Mouse (Mus musculus): Measurements from ENCODE around the gene Ppp1r37.
"Not testable (repeated sequence)": the region's sequence is repeated elsewhere in the genome, so short reads cannot be mapped to it uniquely, and the experiment has no call there.

The Ppp1r37 gene

DNA sequence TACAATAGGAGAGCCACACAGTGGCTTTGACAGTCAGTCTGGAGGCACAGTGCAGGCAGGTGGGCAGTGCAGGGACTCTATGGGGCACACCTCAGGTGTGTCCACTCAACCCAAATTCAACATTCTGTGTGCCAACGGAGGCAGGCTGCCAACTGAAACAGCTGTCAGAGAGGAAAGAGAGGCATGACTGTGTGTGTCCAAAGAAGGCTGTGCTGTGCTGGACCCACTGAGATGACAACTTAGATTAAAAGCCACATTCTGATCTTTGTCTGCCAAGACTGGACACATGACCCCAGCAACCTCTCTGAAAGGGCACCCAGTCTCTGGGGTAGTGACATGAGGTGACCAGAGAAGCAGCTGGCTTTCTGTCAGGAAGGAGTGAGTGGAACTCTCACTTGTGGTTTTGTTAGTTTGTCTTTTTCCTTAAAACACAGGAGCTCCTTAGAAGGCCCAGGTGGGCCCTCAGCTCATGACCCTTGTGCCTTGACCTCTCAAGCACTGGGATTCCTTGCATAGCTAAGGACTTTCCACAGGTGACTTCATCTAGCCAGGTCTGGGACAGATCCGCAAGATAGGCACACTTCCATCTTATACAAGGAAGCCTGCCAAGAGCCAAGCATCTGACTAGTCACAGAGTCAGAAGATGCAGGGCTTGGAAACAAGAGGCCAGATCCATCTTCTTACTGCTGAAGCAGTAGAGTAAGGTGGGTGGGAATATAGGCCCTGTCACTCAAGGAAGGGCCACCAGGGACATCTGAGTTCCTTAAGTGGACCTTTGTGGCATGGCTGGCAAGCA lies 21.9 kb downstream of the Ppp1r37 start:
- no peak for DNase-seq (ENCODE audit: low spot score)

DNA sequence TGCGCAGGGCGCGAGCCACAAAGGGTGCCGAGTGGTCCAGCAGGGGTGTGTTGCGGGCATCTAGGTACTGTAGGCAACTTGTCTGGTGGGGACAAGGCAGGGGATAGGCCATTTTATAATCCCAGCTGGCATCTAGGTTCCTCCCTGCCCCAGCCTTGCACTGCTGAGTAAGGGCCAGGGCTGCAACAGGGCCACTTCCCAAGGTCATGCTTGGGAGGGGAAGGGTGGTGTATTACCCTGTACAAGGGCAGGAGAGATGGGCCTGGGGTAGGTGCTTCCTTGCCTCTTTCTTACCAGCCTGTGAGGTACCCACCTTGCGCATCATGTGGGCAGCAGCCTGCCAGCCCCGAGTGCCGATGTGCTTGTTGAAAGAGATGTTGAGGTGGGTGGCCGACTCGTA lies 28.2 kb downstream of the Ppp1r37 start:
- no peak for DNase-seq (ENCODE audit: low spot score)

DNA sequence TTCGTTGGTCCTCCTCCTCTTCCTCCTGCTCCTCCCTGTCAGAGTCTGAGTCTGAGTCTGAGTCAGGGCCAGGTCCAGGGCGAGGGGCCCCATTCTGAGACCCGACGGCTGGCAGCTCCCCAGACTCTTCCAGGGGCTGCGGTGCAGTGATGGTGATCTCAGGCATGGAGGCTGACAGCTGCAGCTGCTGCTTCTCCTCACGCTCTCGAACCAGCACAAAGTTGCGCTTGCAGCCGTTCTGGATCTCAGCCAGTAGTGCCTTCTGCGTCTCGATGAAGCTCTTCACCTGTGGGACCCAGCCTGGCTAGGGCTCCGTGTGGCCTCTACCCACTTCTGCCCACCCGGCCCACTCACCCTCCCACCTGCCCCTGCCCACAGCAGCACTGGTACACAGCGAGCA lies 30.6 kb downstream of the Ppp1r37 start:
- no peak for DNase-seq (ENCODE audit: low spot score)

DNA sequence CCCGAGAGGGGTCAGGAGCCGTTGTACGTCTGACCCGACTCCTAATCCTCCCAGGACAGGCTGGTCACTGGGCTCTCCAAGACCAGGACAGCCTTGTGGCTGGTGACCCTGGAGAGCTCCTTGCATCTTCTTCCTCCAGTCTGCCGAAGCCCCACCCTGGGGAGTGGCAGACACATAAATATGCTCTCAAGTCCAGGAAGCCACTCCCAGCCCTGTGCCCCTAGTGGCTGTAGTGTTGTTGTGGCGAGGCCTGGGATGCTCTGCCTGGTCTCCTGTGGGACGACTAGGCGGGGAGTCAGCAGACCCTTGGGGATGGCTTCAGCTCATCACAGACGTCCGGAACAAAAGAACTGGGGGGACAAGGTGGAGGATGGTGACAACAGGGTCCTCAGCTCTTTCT lies 31.8 kb downstream of the Ppp1r37 start:
- no peak for DNase-seq (ENCODE audit: low spot score)

DNA sequence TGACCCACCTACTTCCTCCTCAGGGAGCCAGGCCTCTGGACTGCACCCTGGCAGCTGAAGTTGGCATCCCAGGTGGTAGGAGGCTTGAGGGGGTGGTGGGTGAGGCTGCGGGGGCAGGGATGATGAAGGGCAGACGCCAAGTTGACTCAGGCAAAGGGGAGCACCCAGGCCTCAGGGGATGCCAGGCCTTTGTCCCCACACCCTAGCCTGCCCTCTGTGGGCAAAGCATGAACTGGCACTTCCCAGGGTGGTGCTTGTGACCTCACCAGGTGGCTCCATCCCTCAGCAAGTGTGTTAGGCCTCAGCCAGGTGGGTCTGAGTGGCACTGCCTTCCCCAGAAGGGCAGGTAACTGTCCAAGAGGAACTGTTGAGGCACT lies 37.8 kb downstream of the Ppp1r37 start:
- DNase-seq (ENCODE audit: low spot score), result no peak

DNA sequence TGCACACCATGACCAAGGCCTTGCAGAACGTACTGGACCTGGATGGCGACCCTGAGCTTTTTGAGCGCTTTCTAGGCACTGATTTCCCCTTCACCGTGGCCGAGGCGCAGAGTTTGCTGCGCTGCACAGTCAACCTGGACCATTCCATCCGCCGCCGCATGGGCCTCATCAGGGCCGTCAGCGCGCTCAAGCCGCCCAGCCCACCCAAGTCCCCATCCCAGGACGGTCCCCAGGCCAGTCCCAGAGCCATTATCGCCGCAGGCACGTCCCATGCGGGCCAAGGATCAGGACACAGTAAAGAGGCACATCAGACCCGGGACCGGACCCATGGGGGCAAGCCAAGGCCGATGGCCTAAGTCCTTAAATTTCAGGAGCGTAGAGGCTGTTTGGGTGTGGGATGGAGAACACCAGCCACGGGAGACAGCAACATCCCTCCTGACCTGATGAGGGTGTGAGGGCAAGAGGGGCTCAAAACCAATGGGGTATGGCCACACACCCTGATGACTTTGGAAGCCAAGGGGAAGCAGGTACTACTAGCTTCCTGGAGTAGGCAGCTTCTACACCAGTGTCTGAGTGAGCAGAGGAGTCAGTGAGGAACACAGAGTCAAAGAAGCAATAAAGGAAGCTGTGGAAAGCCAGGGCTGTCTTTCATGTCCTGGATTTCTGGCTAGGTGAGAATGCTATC lies 38.3 kb downstream of the Ppp1r37 start:
- no peak for DNase-seq (ENCODE audit: low spot score)

DNA sequence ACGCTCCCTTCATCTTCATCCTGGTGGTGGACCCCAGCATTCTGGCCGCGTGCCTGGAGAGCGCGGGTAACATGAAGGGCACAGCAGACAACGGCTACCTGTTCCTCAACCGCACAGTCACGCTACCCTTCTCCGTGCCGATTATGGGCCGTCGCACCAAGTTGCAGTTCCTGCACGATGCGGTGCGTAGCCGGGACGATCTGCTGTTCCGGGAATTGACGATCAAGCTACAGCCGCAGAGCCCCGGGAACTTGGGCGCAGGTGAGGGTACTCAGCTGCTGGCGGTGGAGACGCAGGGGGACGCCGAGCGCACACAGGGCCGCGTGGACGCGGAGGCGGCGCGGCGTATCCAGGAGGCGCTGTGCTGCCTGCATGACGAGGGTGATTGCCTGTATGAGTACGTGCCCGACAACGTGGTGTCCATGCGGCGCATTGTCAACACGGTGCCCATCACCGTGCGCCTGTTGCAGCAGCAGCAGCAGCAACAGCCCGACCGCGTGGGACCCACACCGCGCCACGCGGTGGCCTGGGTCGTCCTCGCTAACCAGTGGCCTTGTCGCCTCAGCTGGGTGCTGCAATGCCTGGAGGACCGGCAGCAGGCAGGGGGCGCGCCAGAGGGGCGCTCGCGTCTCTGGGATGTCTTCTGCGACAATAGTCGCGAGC lies 39.0 kb downstream of the Ppp1r37 start:
- DNase-seq (ENCODE audit: low spot score), result no peak

DNA sequence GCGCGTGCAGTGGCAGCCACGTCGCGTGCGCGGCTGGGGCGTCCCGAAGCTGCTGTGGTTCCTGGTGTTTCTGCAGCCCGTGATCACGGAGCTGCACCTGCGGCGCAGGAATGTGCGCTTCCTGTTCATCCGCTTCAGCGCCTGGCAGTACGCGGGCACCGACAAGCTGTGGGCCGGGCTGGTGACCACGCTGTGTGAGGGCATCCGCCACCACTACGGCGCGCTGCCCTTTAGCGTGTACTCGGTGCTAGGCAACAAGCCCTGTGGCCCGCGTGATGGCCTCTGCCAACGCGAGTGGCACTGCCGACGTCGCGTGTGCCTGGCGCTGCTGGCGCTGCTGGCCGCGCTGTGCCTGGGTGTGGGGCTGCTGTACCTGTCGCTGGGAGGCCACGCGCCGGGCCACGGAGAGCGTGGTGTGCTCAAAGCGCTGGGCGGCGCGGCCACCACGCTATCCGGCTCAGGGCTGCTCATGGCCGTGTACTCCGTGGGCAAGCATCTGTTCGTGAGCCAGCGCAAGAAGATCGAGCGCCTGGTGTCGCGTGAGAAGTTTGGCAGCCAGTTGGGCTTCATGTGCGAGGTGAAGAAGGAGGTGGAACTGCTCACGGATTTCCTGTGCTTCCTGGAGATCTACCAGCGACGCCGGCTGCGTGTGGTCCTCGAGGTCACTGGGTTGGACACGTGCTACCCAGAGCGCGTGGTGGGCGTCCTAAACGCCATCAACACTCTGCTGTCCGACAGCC lies 39.7 kb downstream of the Ppp1r37 start:
- no peak for DNase-seq (ENCODE audit: low spot score)

DNA sequence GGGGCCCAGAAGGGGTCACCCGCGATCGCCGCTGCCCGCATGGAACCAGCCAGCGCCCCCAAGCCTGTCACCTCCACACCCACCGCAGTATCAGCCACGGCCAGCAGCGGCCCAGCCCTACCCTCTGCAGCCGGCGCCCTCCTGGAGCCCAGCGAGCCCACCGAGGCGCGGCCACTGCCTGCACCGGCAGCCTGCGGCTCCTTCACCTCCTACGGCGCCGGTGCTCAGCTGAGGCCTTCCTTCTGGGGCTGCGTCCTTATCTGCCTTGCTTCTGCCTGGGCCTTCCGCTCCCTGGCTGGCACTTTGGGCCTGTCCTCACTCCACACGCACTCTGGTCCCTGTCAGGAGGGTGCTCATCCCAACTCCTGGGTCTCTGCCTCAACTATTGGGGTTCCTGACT lies 42.8 kb downstream of the Ppp1r37 start:
- DNase-seq (ENCODE audit: low spot score), result no peak

DNA sequence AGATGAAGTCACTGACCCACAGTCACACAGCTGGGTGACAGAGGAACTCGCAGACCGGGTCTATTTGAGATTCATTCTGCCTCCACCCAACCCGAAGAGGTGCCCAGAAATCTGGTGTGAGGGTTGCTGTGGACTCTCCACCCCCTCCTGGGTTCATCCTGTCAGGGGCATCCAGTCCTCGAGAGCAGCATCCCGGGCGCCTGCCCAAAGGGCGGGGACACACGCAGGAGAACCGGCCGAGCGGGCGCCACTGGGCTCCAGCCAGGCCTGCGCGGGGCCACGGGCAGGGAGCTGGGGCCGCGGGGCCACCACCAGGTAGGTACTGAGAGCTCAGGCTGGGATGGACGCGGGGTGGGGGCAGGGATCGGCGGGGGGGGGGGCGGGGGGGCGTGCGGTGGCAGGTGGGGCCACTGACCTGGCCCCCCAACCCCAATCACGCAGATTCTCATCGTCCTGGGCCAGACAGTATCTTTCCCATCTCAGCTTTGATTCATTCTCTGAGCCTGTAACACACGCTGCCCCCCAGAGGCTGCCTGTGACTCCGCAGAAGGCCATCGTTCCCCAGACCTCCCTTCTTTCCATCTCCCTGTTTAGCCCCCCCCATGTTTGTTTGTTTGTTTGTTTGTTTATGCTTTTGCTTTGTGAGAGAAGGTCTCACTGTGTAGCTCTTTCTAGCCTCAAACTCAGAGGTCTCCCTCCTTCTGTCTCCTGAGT lies 45.1 kb downstream of the Ppp1r37 start, which contains the start of gene Nkpd1:
TSS of gene Nkpd1 (plus strand) at position 187 of the 714 bp plus-strand sequence.
- no peak for DNase-seq (ENCODE audit: low spot score)

DNA sequence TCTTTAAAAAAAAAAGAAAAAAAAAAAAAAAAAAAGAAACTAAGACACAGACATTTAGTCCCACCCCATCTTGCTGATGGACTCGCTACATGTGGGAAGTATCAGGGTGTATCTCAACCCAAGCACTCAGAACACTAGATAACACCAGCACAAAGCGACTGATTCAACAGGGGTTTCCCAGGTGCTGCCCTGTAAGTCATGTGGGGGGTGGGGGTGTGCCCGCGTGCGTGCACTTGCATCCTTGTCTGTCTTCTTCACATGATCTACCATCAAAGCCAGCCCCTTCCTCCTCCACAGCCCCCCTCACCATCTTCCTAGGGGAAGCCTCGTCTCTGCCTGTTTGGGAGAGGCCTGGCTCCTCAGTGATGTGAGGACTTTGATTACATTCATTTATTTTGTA lies 50.5 kb downstream of the Ppp1r37 start:
- no peak for DNase-seq (ENCODE audit: low spot score)

DNA sequence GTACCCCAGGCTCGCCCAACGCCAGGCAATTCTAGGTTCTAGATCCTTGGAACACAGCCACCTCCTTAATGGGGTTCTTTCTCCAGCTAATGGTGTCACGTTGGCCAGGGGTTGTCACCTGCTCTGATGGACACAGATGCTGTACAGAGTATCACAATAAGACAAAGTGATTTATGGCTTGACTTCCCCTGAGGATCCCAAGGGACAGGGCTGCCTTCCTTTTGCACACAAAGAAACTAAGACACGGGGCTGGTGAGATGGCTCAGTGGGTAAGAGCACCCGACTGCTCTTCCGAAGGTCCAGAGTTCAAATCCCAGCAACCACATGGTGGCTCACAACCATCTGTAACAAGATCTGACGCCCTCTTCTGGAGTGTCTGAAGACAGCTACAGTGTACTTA lies 50.9 kb downstream of the Ppp1r37 start:
- not testable (repeated sequence) for DNase-seq (ENCODE audit: low spot score)

DNA sequence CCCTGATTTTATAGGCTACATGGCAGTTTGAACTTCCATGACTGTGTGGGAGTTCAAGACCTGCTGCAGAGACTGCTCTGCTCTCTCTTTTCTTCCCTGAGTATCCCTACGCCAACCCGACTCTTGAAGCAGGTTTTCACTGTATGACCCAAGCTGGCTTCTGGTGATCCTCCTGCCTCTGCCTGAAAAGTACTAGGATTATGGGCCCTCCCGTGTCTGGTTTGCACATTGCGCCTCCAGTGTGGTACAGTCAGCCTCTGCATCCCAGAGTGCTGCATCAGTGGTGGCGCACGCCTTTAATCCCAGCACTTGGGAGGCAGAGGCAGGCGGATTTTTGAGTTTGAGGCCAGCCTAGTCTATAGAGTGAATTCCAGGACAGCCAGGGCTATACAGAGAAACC lies 53.1 kb downstream of the Ppp1r37 start:
- no peak for DNase-seq (ENCODE audit: low spot score)

DNA sequence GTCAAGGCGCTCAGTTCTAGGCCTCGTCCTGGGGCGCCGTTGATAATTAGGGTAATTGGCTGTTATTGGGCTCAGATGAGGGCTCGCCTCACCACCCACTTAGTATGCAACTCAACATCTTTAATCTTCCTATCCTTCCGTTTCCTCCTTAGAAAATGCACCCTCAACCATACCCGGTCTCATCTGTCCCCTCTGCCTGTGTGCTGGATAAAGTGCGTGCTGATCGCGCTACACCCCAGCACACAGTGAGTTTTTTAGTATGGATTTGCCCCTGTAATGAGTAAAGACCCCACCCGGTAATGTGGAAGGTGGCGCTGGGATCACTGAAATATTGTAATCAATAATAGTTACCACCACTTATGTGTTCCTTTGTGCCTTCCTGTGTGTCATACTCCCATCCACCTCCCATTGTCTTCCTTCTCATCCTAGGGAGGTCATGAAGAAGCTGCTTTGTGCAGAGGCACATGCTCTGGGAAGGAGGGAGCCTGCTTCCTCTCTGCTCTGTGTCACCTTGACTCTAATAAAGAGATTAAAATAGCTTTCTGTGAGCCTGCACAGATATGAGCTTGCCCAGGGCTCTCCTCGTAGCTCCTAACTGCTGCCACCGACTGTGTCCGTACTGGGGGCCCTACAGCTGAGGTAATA lies 53.8 kb downstream of the Ppp1r37 start:
- no peak for DNase-seq (ENCODE audit: low spot score)

DNA sequence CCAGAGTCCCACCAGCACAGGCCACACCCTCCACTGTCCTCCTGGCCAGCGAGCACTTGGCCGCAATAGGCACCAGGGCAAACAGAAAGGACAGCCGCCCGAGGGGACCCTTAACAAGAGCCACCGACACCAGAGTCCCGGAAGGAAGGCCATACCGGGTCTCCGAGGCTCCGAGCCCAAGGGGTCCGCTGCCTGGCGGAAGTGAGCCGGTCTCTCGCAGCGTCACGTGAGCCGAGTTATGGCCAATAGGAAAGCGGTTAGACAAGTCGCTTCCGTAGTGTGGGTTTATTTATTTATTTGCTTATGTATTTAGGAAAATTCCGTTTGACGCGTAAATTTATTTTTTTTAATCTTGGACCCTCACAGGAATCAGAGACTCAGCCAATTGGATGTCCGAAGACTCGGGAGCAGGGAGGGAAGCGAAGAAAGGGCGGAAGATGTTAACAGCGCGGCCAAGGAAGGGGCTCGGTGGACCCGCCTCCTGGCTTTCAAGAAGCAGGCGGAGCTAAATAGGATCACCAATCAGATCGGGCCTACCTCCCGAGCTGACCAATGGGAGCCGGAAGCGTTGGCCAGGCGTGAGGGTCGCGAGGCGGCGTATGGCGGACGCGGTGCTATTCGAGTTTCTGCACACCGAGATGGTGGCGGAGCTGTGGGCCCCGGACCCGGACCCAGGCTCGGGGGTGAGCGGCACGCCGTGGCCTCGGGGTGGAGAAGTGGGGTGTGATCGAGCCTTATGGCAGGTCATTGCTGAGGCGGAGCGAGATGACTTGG lies 54.5 kb downstream of the Ppp1r37 start, which contains the start of the genes Bloc1s3 and Trappc6a:
TSS of gene Bloc1s3 (minus strand) at position 218 of the 774 bp plus-strand sequence.
TSS of gene Trappc6a (plus strand) at position 246 of the 774 bp plus-strand sequence.
- DNase-seq (ENCODE audit: low spot score), result peak; percentile 88

DNA sequence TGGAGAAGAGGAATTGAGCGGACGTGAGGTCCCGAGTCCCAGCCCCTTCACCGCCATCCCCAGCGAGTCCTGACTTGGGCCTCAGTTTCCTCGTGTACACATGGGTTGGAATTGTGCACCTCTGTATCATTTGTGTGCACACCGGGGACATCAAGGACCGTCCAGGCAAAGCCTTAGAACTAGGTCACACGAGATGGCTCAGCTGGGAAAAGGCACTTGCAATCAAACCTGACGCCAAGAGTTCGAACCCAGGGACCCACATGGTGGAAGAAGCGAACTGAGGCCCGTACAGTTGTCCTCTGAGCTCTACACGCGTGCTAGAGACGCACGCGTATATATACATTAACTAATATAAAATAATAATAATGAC lies 55.3 kb downstream of the Ppp1r37 start:
- DNase-seq (ENCODE audit: low spot score), result no peak

DNA sequence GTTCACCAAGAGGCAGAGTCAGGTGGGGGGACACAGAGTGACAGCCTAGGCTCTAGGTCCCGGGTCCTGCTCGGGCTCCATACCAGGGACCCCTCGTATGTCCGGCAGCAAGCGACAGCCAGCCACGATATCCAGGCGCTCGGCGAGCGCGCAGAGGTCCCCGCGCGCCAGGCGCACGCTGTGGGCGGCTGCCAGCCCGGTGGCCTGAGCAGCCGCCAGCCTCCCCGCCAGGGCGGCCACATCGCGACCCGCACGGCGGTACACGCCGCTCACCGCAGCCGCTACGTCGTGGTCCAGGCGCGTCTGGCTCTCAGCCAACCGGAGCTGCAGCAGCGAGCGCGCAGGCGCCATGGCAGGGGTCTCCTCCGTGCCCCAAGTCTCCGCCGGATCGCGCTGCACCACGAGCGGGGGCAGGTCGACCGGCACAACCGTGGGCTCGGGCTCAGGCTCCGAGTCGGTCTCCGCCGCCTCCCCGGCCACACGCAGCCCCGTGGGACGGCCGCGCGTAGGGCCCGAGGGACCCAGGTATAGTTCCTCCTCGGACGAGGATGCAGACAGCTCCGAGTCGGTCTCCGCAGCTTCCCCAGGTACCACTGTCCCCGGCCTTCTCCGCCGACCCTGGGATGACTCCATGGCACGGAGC lies 55.8 kb downstream of the Ppp1r37 start:
- DNase-seq (ENCODE audit: low spot score), result peak; percentile 36

DNA sequence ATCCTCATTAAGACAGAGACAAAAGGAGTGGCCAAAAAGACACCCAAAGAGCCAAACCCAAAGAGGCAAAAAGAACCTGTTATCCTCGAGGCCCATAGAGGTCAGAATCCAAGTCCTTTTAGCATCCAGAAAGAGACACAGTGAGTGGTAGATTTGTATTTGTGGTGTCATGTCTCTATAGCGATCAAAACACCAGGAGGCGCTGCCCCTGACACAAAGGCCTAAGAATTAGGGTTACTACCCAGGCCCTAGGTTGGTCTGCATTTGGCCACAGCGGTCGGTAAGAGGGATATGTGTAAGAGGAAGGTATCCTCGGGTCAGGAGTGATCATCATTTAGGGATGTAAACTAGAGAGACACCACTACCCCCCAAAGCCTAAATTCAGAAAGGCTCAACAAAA lies 56.5 kb downstream of the Ppp1r37 start:
- no peak for DNase-seq (ENCODE audit: low spot score)

DNA sequence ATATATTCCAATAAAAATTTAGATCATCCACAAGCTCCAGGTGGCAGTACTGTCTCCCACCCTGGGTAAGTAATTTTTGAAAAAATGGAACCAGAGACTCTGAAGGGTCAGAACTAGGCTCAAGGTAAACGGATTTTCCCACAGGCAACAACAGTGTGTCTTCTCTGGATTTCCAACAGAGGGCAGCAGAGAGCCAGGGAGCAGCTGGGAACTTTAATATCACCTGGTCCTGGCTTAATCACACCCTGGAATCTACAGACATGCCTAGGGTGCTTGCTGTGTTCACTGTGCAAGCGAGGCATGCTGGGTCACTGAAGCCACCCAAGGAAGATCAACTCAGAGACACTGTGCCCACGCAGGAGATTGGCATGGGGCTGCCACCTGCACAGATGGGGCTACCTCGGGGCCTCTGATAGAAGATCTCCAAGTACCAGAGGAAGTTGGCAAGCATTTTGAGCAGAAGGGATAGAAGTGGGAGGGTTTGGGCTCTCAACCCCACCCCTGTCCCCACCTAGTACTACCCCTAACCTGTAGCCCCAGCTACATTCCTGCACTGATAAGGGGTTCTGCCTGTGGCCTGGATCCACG lies 59.3 kb downstream of the Ppp1r37 start:
- DNase-seq (ENCODE audit: low spot score), result no peak

All from ovary, adult 18-20 months (tissue).